Mouse (Mus musculus) effector memory CD4-positive, alpha-beta T cell, adult 7 months (primary cell): ENCODE measurements around the gene Chrne. TPM values are rescaled to one million over a fixed set of nuclear protein-coding genes. Genes with fewer than 3 reads are reported as not detected.

ENCODE experiments used
- polyA plus RNA-seq: library from polyadenylated mRNA; unstranded; fragments of 100-300 nt; shearing (Covaris generic); gene quantifications from one replicate; pipeline ENCODE4 v1.2.1, GENCODE M21; 2017

Chrne gene
- polyA plus RNA-seq: 10.7 TPM

DNA sequence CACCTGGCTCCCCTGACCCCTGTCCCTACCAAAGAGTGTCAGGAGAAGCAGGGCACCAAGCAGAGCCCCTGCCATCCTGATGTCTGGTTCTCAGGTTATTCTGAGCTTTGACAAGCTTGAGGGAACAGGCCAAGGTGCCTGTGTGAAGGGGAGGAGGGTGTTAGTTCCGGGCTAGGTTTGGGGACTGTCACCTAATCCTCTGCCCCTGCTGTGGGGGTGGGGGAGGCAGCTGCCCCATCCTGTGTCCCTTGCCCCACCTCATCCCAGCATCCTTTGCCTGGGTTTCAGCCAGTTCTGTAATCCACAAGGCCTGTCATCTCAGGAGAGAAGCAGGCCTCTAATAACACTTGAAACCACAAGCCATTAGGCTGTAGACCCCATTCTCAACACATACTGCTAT is at the start of gene Chrne:
Gene Chrne (minus strand): TSS at position 116 of the 400 bp plus-strand sequence.

DNA sequence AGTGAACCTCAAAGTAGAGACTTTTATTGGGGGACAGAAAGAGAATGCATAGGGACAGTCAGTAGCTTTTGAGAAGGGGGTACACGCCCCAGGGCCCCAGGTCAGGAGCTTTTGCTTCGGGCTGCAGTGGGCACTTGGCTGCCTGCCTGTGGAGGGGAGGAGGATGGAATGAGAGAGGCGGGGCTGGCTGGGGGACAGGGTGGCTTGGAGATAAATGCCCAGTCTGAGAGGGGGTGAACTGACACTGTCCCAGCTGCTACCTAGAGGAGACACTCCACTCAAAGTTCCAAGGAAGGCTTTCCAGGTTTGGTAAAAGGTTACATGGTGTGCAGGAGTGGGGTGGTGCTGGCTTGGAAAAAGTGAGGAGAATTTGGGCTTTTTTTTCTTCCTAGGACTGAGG is 37.9 kb upstream of the Chrne start, which contains the start of gene Eno3:
Gene Eno3 (plus strand): TSS at position 239 of the 400 bp plus-strand sequence.

DNA sequence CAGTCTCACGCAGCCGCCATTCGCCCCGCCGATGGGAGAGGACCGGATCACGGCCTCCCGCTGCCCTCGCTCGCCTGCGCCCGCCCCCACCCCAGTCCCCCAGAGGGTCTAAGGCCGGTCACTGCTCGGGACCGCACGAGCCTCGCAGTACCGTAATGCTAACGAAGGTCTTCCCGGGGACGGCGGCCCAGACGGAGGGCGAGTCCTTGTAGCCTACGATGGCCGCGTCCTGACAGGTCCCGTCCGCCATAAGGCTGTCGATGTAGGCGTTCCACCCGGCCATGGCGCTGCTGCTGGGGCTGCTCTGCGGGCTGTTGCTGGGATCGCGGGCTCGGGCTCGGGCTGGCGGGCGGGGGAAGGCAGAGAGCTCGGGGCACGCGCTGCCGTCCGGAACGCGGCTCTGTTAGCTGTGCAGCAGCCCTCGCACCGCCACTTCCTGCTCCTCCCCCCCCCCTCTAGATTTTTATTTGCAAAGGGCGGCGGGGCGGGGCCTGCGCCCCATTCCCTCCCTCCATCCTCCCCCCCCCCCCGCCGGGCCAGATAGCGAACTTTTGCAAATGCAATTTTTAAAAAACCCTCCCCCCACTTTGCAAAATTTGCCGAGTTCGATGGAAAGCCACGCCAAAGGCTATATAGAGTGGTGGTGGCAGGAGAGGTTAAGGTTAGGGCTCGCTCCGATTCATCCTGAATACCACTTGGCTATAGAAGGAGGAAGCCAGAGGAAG is 35.3 kb upstream of the Chrne start, which contains the start of gene Pfn1:
Gene Pfn1 (minus strand): TSS at position 447 of the 725 bp plus-strand sequence.

DNA sequence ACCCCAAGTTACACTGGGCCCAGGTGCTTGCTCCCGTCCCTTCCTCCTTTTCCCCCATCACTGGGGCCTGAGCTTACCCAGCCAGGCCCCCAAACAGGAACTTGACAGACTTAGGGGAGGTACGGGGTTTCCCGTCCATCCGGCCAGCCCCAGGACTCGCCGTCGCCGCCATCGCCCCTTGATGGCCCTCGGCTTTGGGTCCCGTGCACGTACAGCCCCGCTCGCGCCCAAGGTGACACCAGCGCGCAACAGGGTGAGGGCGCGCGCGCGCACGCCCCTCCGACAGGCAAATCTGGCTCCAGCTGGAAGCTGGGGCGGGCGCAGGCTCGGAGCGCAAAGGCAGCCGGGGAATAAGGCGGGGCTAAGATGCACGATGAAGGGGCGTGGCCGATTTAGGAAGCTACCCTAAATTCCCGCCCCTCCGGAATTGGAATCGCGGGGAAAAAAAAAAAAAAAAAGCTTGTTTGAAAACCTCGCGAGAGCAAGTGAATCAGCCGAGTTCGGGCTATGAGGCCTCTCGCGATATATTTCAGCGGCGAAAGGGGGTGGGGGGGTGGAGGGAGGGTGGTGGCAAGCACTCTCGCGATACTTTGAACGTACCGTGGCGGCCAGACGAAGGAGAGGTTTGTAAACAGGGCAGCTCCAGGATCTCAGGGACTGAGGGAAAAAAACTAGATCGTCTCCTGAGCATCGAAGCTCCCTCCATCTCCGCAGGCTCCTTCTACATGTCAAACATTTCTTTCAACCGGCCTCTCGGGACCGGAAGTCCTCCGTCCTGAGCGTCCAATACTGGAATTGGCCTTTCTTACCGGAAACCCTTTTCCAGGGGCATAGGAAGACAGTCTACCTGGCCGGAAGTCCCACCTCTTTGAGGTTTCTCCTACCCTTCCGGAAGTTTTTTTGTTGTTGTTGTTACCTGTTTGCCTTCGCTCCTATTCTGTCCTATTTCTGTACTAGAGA is 28.0 kb upstream of the Chrne start, which contains the start of the genes Rnf167 and Slc25a11:
Gene Rnf167 (plus strand): TSS at position 545 of the 960 bp plus-strand sequence.
Gene Slc25a11 (minus strand): TSS at position 789 of the 960 bp plus-strand sequence.

DNA sequence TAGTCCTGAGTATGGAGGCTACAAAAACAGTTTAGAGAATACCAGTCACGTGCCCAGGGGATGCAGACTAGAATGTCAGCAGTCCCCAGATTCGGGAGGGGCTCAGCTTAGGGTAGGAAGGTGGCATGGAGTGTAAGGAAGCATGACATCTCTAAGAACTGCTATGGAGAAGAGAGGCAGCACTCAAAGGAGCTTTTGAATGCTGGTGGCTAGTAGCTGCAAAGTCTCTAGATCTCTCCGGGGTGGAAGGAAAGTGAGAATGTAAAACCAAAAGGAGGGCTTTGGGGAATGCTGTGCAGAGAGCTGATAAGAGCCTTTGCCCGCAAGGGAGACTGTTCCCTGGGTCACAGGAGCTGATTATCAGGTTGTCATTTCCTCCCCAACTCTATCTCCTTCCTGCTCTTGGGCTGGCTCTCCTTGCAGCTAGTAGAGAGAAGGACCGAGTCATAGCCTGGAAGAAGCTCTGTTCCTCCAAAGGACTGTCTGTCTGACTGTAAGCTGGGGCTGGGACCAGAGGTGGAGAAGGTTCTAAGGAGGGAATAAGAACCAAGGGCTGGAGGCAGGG is 19.8 kb upstream of the Chrne start, which contains the start of gene Gp1ba:
Gene Gp1ba (plus strand): TSS at position 409 of the 565 bp plus-strand sequence.

DNA sequence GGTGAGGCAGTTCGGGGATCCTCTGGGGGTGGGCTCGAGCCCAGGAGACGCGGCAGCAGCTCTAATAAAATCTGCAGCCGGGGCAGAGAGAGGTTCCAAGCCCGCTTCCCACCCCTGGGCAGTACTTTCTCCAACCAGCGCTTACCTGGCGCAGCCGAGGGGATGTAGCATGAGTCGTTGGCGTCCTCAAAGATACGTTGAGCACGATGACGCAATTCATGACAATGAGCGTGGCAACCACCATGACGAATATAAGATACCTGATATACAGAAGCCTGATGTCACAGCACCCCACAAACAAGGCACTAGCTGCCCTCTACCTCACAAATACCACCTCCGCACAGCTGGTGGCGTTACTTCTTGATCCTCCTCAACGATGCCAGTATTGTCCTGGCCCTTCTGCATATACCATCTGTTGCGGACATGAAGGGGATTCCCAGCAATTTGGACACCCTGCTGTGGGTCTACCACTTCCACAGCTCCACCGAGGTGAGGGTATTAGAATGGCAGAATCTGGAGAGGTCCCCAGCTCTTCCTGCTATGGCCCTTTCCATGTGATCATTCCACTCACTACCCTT is 3.4 kb downstream of the Chrne start, which contains the start of gene 4930544D05Rik:
Gene 4930544D05Rik (plus strand): TSS at position 333 of the 578 bp plus-strand sequence.

Other genes with a start within 250 kb of the Chrne start
- 9.9 TPM for gene Pelp1, start 209.2 kb downstream of the Chrne start, polyA plus RNA-seq
- gene Arrb2, start 186.6 kb downstream of the Chrne start, polyA plus RNA-seq: 172 TPM
- 192 TPM for gene Med11, start 167.3 kb downstream of the Chrne start, polyA plus RNA-seq
- gene Zmynd15, start 159.8 kb downstream of the Chrne start, polyA plus RNA-seq: 0.43 TPM
- 3.0 TPM for gene Cxcl16, start 159.2 kb downstream of the Chrne start, polyA plus RNA-seq
- 0.67 TPM for gene Tm4sf5, start 114.0 kb downstream of the Chrne start, polyA plus RNA-seq
- gene Vmo1, start 104.6 kb downstream of the Chrne start, polyA plus RNA-seq: not detected
- gene Gltpd2, start 100.0 kb downstream of the Chrne start, polyA plus RNA-seq: not detected
- gene Psmb6, start 93.8 kb downstream of the Chrne start, polyA plus RNA-seq: 301 TPM
- gene Gm40193, start 86.3 kb downstream of the Chrne start, polyA plus RNA-seq: not detected
- 12.7 TPM for gene Pld2, start 79.2 kb downstream of the Chrne start, polyA plus RNA-seq
- gene Mink1, start 56.3 kb downstream of the Chrne start, polyA plus RNA-seq: 24.3 TPM
- 1.5 TPM for gene 4930544D05Rik, start 3.4 kb downstream of the Chrne start, polyA plus RNA-seq
- not detected for gene Gp1ba, start 19.9 kb upstream of the Chrne start, polyA plus RNA-seq
- 286 TPM for gene Rnf167, start 28.0 kb upstream of the Chrne start, polyA plus RNA-seq
- 71.3 TPM for gene Slc25a11, start 28.3 kb upstream of the Chrne start, polyA plus RNA-seq
- 2,639 TPM for gene Pfn1, start 35.4 kb upstream of the Chrne start, polyA plus RNA-seq
- gene Eno3, start 38.0 kb upstream of the Chrne start, polyA plus RNA-seq: 11.1 TPM
- 67.7 TPM for gene Spag7, start 50.2 kb upstream of the Chrne start, polyA plus RNA-seq
- gene Camta2, start 68.9 kb upstream of the Chrne start, polyA plus RNA-seq: 41.4 TPM
- 0.35 TPM for gene Inca1, start 80.9 kb upstream of the Chrne start, polyA plus RNA-seq
- 1.4 TPM for gene Kif1c, start 81.3 kb upstream of the Chrne start, polyA plus RNA-seq
- 4.1 TPM for gene Zfp3, start 145.0 kb upstream of the Chrne start, polyA plus RNA-seq
- not detected for gene Scimp, start 193.4 kb upstream of the Chrne start, polyA plus RNA-seq
- 69.6 TPM for gene Rabep1, start 225.6 kb upstream of the Chrne start, polyA plus RNA-seq